Mouse (Mus musculus) forebrain, embryonic 14.5 days (tissue): ENCODE results near the gene Hsp90ab1. TPM values are rescaled to one million over a fixed set of nuclear protein-coding genes. Genes with fewer than 3 reads are reported as not detected.

Experiments
- ATAC-seq: fragments of 200-750 bp; cut with Nextera tagmentation; 2 replicates; pipeline ENCODE4 v1.8.0; 2017; ENCODE audit warnings: mild to moderate bottlenecking, moderate library complexity
- DNase-seq: peaks from one replicate; pipeline ENCODE4 v3.0.0-alpha.2; 2015; ENCODE audit warnings: low spot score
- H3K27ac ChIP-seq: fragments of 300-500 bp; sonication (generic); 2 replicates; pipeline ENCODE4 v1.5.1; 2014; ENCODE audit warnings: low read depth, mild to moderate bottlenecking, control low read depth, low read length, moderate library complexity
- H3K27me3 ChIP-seq: fragments of 300-500 bp; sonication (generic); replicated peaks from 2 replicates; pipeline ENCODE4 v1.6.1; 2014; ENCODE audit warnings: low read length, control low read depth, mixed read lengths; ENCODE audit not compliant: control insufficient read depth, insufficient read depth
- H3K36me3 ChIP-seq: fragments of 300-500 bp; sonication (generic); 2 replicates; pipeline ENCODE4 v1.6.1; 2014; ENCODE audit warnings: low read length, control low read depth; ENCODE audit not compliant: control insufficient read depth, insufficient read depth
- H3K4me1 ChIP-seq: fragments of 300-500 bp; sonication (generic); 2 replicates; pipeline ENCODE4 v1.6.1; 2014; ENCODE audit warnings: antibody characterized with exemption, low read length, control low read depth; ENCODE audit not compliant: control insufficient read depth, insufficient read depth
- H3K4me2 ChIP-seq: fragments of 300-500 bp; sonication (generic); 2 replicates; pipeline ENCODE4 v1.6.1; 2014; ENCODE audit warnings: mild to moderate bottlenecking, control low read depth, low read length
- H3K4me3 ChIP-seq: fragments of 300-500 bp; sonication (generic); 2 replicates; pipeline ENCODE4 v1.5.1; 2014; ENCODE audit warnings: low read depth, low read length, control low read depth
- H3K9ac ChIP-seq: fragments of 300-500 bp; sonication (generic); 2 replicates; pipeline ENCODE4 v1.6.1; 2014; ENCODE audit warnings: mild to moderate bottlenecking, low read length, control low read depth, moderate library complexity
- H3K9me3 ChIP-seq: fragments of 300-500 bp; sonication (generic); replicated peaks from 2 replicates; pipeline ENCODE4 v1.6.1; 2016; ENCODE audit warnings: low read length, control low read depth, mixed read lengths; ENCODE audit not compliant: control insufficient read depth
- WGBS: fragments of 180-500 bp; shearing (Covaris S2); extraction: QIAGEN DNeasy Blood & Tissue Kit; methylation state at CpG from one replicate; pipeline ENCODE4 v1.1.7; 2014; 5-methylcytosine and 5-hydroxymethylcytosine counted together
- polyA plus RNA-seq: library from polyadenylated mRNA; unstranded; fragments of >200 nt; fragmentation: Nextera tagmentation; extraction: Ambion mirVana; gene quantifications from 2 replicates; pipeline ENCODE4 v1.2.1, GENCODE M21; 2014

Hsp90ab1 gene
- polyA plus RNA-seq, 1 experiment from 2014 or later: 1,472 TPM

- DNase-seq (no peak), ATAC-seq (no peak)
- no peak overlapping the region for H3K27ac ChIP-seq
- no peaks in the 10 kb centered on the region for H3K36me3 ChIP-seq
- peaks cover 4% of the 10 kb centered on the region; the same call in 1 of the 2 replicates for H3K27me3 ChIP-seq
- no peaks in the 10 kb centered on the region for H3K9me3 ChIP-seq
- H3K9ac ChIP-seq: peak overlapping the region; percentile 21; the same call in 1 of the 2 replicates
- peaks cover 13% of the 10 kb centered on the region; the same call in 1 of the 2 replicates for H3K4me1 ChIP-seq
- no peak overlapping the region for H3K4me3 ChIP-seq
- H3K4me2 ChIP-seq: peak overlapping the region; percentile 63; the same call in 1 of the 2 replicates
- WGBS: 56% methylated on average over 8 of the region's 8 CpGs
Observed at GRCm38 (mm10) chr17:45592606-45593431, 19.7 kb upstream of the Hsp90ab1 start.

- H3K27me3 ChIP-seq: peaks cover 4% of the 10 kb centered on the region; the same call in 1 of the 2 replicates
Observed at GRCm38 (mm10) chr17:45591701-45592605, 18.9 kb upstream of the Hsp90ab1 start.

GRCm38 (mm10) chr17:45590410-45590809, 17.3 kb upstream of the Hsp90ab1 start:
- no peak overlapping the region for H3K4me3 ChIP-seq
- no peak overlapping the region for H3K9ac ChIP-seq
- 86% methylated on average over 6 of the region's 6 CpGs for WGBS
- H3K27ac ChIP-seq: no peak overlapping the region
- DNase-seq: no peak
- H3K36me3 ChIP-seq: no peaks in the 10 kb centered on the region
- ATAC-seq: no peak
- peaks cover 8% of the 10 kb centered on the region; the same call in 1 of the 2 replicates for H3K4me1 ChIP-seq
- H3K9me3 ChIP-seq: no peaks in the 10 kb centered on the region
- peaks cover 4% of the 10 kb centered on the region; the same call in 1 of the 2 replicates for H3K27me3 ChIP-seq
- H3K4me2 ChIP-seq: no peak overlapping the region

More at GRCm38 (mm10) chr17:45591701-45592605, 18.9 kb upstream of the Hsp90ab1 start:
- Histone ChIP-seq H3K4me1 (peaks cover 13% of the 10 kb centered on the region; the same call in 1 of the 2 replicates), H3K36me3 (no peaks in the 10 kb centered on the region), H3K9ac (no peak overlapping the region), H3K9me3 (no peaks in the 10 kb centered on the region), H3K4me2 (no peak overlapping the region), H3K27ac (no peak overlapping the region; the same call in 1 of the 2 replicates), H3K4me3 (no peak overlapping the region)
- no peak for DNase-seq
- WGBS: 63% methylated on average over 16 of the region's 16 CpGs
- no peak for ATAC-seq

- H3K9ac ChIP-seq: no peak overlapping the region
- H3K4me3 ChIP-seq: no peak overlapping the region
- H3K27me3 ChIP-seq: peaks cover 4% of the 10 kb centered on the region; the same call in 1 of the 2 replicates
- H3K4me1 ChIP-seq: peaks cover 8% of the 10 kb centered on the region; the same call in 1 of the 2 replicates
- no peaks in the 10 kb centered on the region for H3K36me3 ChIP-seq
- H3K9me3 ChIP-seq: no peaks in the 10 kb centered on the region
- ATAC-seq: no peak
- DNase-seq: no peak
- H3K27ac ChIP-seq: no peak overlapping the region
- WGBS: 93% methylated on average over 8 of the region's 8 CpGs
- H3K4me2 ChIP-seq: no peak overlapping the region
Observed at GRCm38 (mm10) chr17:45589844-45590243, 16.8 kb upstream of the Hsp90ab1 start.

GRCm38 (mm10) chr17:45589236-45589635, 16.2 kb upstream of the Hsp90ab1 start:
- Histone ChIP-seq H3K9ac (no peak overlapping the region; the same call in 1 of the 2 replicates), H3K27me3 (no peaks in the 10 kb centered on the region), H3K27ac (no peak overlapping the region), H3K4me3 (no peak overlapping the region), H3K9me3 (no peaks in the 10 kb centered on the region), H3K36me3 (no peaks in the 10 kb centered on the region), H3K4me2 (no peak overlapping the region), H3K4me1 (peaks cover 6% of the 10 kb centered on the region; the same call in 1 of the 2 replicates)
- no peak for DNase-seq
- WGBS: 96% methylated on average over 7 of the region's 7 CpGs
- ATAC-seq: no peak

- no peaks in the 10 kb centered on the region for H3K36me3 ChIP-seq
- H3K27ac ChIP-seq: no peak overlapping the region
- WGBS: 95% methylated on average over 7 of the region's 7 CpGs
- DNase-seq (no peak), ATAC-seq (no peak)
- H3K4me3 ChIP-seq: no peak overlapping the region
- H3K27me3 ChIP-seq: no peaks in the 10 kb centered on the region
- H3K9me3 ChIP-seq: no peaks in the 10 kb centered on the region
- no peak overlapping the region for H3K9ac ChIP-seq
- peaks cover 5% of the 10 kb centered on the region; the same call in 1 of the 2 replicates for H3K4me1 ChIP-seq
- no peak overlapping the region for H3K4me2 ChIP-seq
Observed at GRCm38 (mm10) chr17:45588370-45588769, 15.3 kb upstream of the Hsp90ab1 start.

- 0 out of 2 replicates have a peak, but pooled peaks cover 5% of the 10 kb centered on the region for H3K4me1 ChIP-seq
- no peak overlapping the region for H3K9ac ChIP-seq
- ATAC-seq: no peak
Observed at GRCm38 (mm10) chr17:45586449-45586837, 13.4 kb upstream of the Hsp90ab1 start.

GRCm38 (mm10) chr17:45585725-45586448, 12.8 kb upstream of the Hsp90ab1 start:
- Histone ChIP-seq H3K27me3 (no peaks in the 10 kb centered on the region), H3K4me2 (no peak overlapping the region), H3K4me1 (peaks cover 5% of the 10 kb centered on the region; the same call in 1 of the 2 replicates), H3K36me3 (no peaks in the 10 kb centered on the region), H3K4me3 (no peak overlapping the region), H3K9me3 (no peaks in the 10 kb centered on the region), H3K27ac (no peak overlapping the region), H3K9ac (no peak overlapping the region)
- no peak for DNase-seq
- no peak for ATAC-seq
- 61% methylated on average over 23 of the region's 23 CpGs for WGBS

More at GRCm38 (mm10) chr17:45586449-45586837, 13.4 kb upstream of the Hsp90ab1 start:
- H3K36me3 ChIP-seq: no peaks in the 10 kb centered on the region
- DNase-seq: no peak
- no peaks in the 10 kb centered on the region for H3K9me3 ChIP-seq
- H3K27ac ChIP-seq: no peak overlapping the region
- no peak overlapping the region for H3K4me3 ChIP-seq
- WGBS: 97% methylated on average over 3 of the region's 3 CpGs
- no peak overlapping the region for H3K4me2 ChIP-seq
- no peaks in the 10 kb centered on the region for H3K27me3 ChIP-seq
